Mouse (Mus musculus) kidney, postnatal 36 days (tissue): ENCODE measurements around the gene Gm17631.
"Not testable (repeated sequence)": the region's sequence is repeated elsewhere in the genome, so short reads cannot be mapped to it uniquely, and the experiment has no call there.

Source experiments
- DNase-seq, 2 experiments: peaks; one replicate each; pipeline ENCODE4 v3.0.0; 2021 to 2022; ENCODE audit warnings: mixed read lengths in 2 of 2

Gm17631 gene

GRCm38 (mm10) chr6:129862349-129862748 lies at the start of gene Gm17631:
TSS of gene Gm17631 (plus strand) at chr6:129862649.
- DNase-seq = not testable (repeated sequence)

- no peak for DNase-seq
These were observed 44.7 kb upstream of the Gm17631 start for GRCm38 (mm10) chr6:129817731-129818130.

GRCm38 (mm10) chr6:129824004-129824403 lies 38.4 kb upstream of the Gm17631 start:
- DNase-seq = no peak

GRCm38 (mm10) chr6:129825559-129825958 lies 36.9 kb upstream of the Gm17631 start:
- no peak for DNase-seq

DNA sequence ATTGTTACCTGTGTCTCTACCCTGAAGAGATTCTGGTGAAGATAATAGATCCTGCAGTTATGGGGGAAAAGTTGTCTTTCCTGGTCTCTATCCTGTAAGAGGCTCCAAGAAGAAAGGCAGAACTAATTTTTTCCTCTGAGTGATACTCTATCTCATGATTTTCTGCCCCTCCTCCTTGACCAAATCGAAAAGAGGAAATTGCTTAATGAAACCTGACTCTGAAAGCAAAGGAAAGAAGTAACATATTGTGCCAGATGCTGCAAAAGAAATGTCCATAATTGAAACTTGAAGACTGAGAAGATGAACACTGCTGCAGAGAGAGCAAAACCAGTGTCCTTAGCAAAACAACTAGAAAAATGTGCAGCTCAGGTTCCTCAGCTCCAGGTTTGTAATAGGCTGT lies 14.1 kb downstream of the Gm17631 start, which contains the start of gene Klra17:
Klra17 (minus strand) TSS at position 124 of the 400 bp plus-strand sequence.
- no peak for DNase-seq

- no peak for DNase-seq
These were observed 20.1 kb downstream of the Gm17631 start for GRCm38 (mm10) chr6:129882525-129882924.
